17 mouse cellular contexts compared by ENCODE assay signal in genomic region chr2:132636534-132636933, GRCm38 (mm10).
"Had no signal": no experiment of that assay in that cellular context is flagged by ENCODE, and none has a peak within 500 bp of the region (broad histone marks: within the 10 kb centered on the region; RNA-seq: fewer than 3 reads in every experiment).

No protein-coding gene starts in this region.

- H3K4me3 ChIP-seq: neural tube, embryonic 12.5 days; neural tube, embryonic 13.5 days; neural tube, embryonic 15.5 days; stomach, embryonic 15.5 days had no signal

- H3K4me2 ChIP-seq: neural tube, embryonic 12.5 days; neural tube, embryonic 13.5 days; neural tube, embryonic 15.5 days; stomach, embryonic 15.5 days had no signal

- H3K9me3 ChIP-seq: neural tube, embryonic 12.5 days; neural tube, embryonic 13.5 days; neural tube, embryonic 15.5 days; stomach, embryonic 15.5 days had no signal

- DNase-seq: retina, postnatal 1 day; right cerebral cortex, adult 18-20 months; right cerebral cortex, postnatal 14 days; right cerebral cortex, postnatal 25 days; right cerebral cortex, postnatal 4 days; spleen, adult 18-20 months; thymus, adult 18-20 months; thymus, adult 2 months; thymus, postnatal 14 days; thymus, postnatal 25 days; thymus, postnatal 36 days; thymus, postnatal 4 days had no signal

- H3K9ac ChIP-seq: neural tube, embryonic 12.5 days; neural tube, embryonic 13.5 days; neural tube, embryonic 15.5 days; stomach, embryonic 15.5 days had no signal

- H3K27ac ChIP-seq: neural tube, embryonic 12.5 days; neural tube, embryonic 13.5 days; neural tube, embryonic 15.5 days; stomach, embryonic 15.5 days; stomach, postnatal 0 days had no signal

- H3K27me3 ChIP-seq: neural tube, embryonic 12.5 days; neural tube, embryonic 13.5 days; neural tube, embryonic 15.5 days; stomach, embryonic 15.5 days had no signal

- H3K36me3 ChIP-seq: neural tube, embryonic 12.5 days; neural tube, embryonic 13.5 days; neural tube, embryonic 15.5 days; stomach, embryonic 15.5 days had no signal

- H3K4me1 ChIP-seq: neural tube, embryonic 12.5 days; neural tube, embryonic 13.5 days; neural tube, embryonic 15.5 days; stomach, embryonic 15.5 days had no signal
